Mouse (Mus musculus) stomach, postnatal 0 days (tissue): Measurements from ENCODE around the gene Neb.

Source experiments
- CTCF ChIP-seq: IDR thresholded peaks from 2 replicates; pipeline ENCODE4 v1.5.1; 2016; ENCODE audit warnings: antibody characterized with exemption, low read depth, mild to moderate bottlenecking, moderate library complexity
- EP300 ChIP-seq: optimal IDR thresholded peaks from 2 replicates; pipeline ENCODE3; 2016; ENCODE audit warnings: antibody characterized with exemption

- TF ChIP-seq CTCF (no peak), EP300 (no peak)
These were observed 50.9 kb downstream of the Neb start for GRCm38 (mm10) chr2:52327244-52327815.
